Mouse (Mus musculus) embryonic facial prominence, embryonic 12.5 days (tissue): ENCODE results near the gene Retsat. TPM values are rescaled to one million over a fixed set of nuclear protein-coding genes. Genes with fewer than 3 reads are reported as not detected.

Experiments
- ATAC-seq: fragments of 200-750 bp; cut with Nextera tagmentation; 2 replicates; pipeline ENCODE4 v1.8.0; 2017; ENCODE audit not compliant: insufficient number of reproducible peaks, insufficient read depth, low FRiP score, low TSS enrichment
- H3K27ac ChIP-seq: fragments of 300-500 bp; sonication (generic); 2 replicates; pipeline ENCODE4 v1.5.1; 2016; ENCODE audit warnings: mild to moderate bottlenecking
- H3K27me3 ChIP-seq: fragments of 300-500 bp; sonication (generic); 2 replicates; pipeline ENCODE4 v1.6.1; 2016; ENCODE audit warnings: mild to moderate bottlenecking, moderate library complexity
- H3K36me3 ChIP-seq: fragments of 300-500 bp; sonication (generic); 2 replicates; pipeline ENCODE4 v1.6.1; 2016; ENCODE audit warnings: mild to moderate bottlenecking
- H3K4me1 ChIP-seq: fragments of 300-500 bp; sonication (generic); 2 replicates; pipeline ENCODE4 v1.6.1; 2016
- H3K4me2 ChIP-seq: fragments of 300-500 bp; sonication (generic); replicated peaks from 2 replicates; pipeline ENCODE4 v1.6.1; 2016; ENCODE audit warnings: mild to moderate bottlenecking, moderate library complexity
- H3K4me3 ChIP-seq: fragments of 300-500 bp; sonication (generic); 2 replicates; pipeline ENCODE4 v1.5.1; 2016; ENCODE audit warnings: mild to moderate bottlenecking
- H3K9ac ChIP-seq: fragments of 300-500 bp; sonication (generic); 2 replicates; pipeline ENCODE4 v1.6.1; 2016; ENCODE audit warnings: mild to moderate bottlenecking, moderate library complexity
- H3K9me3 ChIP-seq: fragments of 300-500 bp; sonication (generic); 2 replicates; pipeline ENCODE4 v1.6.1; 2016; ENCODE audit warnings: mild to moderate bottlenecking, moderate library complexity
- WGBS: fragments of 180-500 bp; shearing (Covaris S2); methylation state at CpG from one replicate; pipeline ENCODE4 v1.1.7; 2016; 5-methylcytosine and 5-hydroxymethylcytosine counted together
- polyA plus RNA-seq: library from polyadenylated mRNA; unstranded; fragments of >200 nt; fragmentation: Nextera tagmentation; extraction: Ambion mirVana; gene quantifications from 2 replicates; pipeline ENCODE4 v1.2.1, GENCODE M21; 2016

Gene Retsat
- polyA plus RNA-seq, 1 experiment from 2014 or later = 9.5 TPM

DNA sequence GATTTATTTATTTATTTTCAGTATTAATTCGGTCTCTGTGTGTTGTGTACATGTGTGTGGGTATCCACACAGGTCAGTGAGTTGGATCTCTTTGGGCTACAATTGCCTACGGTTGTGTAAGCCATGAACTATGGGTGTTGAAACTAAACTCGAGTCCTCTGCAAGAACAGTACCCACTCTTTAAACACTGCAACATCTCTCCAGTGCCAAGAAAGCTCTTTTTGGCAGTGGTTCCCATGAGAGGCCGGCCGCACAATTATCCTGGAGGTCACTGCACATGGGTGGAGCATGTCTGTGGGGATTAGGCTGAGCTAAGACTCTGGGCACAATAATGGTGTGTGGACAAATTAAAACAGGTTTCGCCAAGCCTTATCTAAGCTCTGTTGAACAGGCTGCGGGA lies 55.1 kb downstream of the Retsat start:
- Histone ChIP-seq H3K9ac (no peak overlapping the region), H3K4me1 (peaks cover 56% of the 10 kb centered on the region), H3K4me2 (no peak overlapping the region), H3K27me3 (no peaks in the 10 kb centered on the region), H3K27ac (peak overlapping the region; percentile 36), H3K4me3 (no peak overlapping the region), H3K36me3 (peaks cover 2% of the 10 kb centered on the region; the same call in 1 of the 2 replicates), H3K9me3 (no peaks in the 10 kb centered on the region)
- WGBS = 81% methylated on average over 7 of the region's 7 CpGs
- no peak for ATAC-seq

DNA sequence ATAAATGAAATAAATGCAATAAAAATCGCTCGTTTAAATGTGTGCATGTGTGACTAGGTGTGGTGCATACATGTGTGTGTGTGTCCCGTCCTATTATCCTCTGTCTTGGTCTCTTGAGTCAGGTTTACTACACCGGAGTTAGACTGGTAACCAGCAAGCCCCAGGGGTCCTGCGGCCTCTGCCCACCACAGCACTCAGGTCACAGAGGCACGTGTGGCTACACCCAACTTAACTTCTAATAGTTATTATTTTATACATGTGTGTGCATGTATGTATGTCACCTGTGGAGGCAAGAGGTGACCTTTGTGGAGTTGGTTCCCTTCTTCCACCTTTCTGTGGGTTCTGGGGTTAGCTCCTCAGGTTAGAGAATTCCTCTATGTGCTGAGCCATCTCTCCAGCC lies 56.1 kb downstream of the Retsat start:
- no peaks in the 10 kb centered on the region for H3K27me3 ChIP-seq
- peak overlapping the region; percentile 92 for H3K27ac ChIP-seq
- no peak for ATAC-seq
- 81% methylated on average over 6 of the region's 6 CpGs for WGBS
- no peak overlapping the region for H3K4me3 ChIP-seq
- peaks cover 2% of the 10 kb centered on the region; the same call in 1 of the 2 replicates for H3K36me3 ChIP-seq
- peaks cover 52% of the 10 kb centered on the region for H3K4me1 ChIP-seq
- no peak overlapping the region for H3K4me2 ChIP-seq
- no peaks in the 10 kb centered on the region for H3K9me3 ChIP-seq
- H3K9ac ChIP-seq = no peak overlapping the region

DNA sequence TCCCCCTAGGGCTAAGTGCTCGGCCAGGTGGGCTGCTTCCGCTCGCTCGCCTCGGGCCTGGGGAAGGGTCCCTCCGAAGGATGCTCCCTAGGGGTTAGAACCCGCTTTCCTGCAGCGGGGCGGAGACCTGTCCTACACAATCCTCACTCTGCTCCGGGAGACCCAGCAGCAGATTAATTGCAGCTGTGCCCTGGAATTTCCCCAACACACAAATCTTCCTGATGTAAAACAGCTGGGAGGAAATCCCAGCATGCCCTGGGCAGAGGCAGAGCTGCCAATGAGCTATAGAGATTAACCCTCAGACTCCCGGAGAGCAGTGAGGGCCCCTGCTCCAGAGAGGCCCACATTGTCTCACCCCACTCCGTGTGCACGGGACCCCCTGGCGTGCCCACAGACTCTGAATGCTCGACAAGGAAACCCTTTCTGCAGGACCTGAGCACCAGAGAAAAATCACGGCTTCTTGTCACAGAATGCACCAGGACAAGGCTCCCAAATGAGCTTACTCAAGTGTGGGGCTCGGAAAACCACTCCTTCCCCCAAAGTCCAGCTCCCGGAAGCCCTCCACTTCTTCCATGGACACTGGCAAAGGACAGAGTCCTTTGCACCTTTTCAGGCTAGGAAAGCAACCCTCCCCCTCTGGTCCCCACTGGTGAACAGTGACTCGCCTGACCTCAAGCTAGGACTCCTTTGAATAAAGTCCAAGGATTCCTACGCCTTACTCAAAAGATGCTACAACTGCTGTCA lies 57.2 kb downstream of the Retsat start:
- Histone ChIP-seq H3K9ac (no peak overlapping the region), H3K4me3 (peak overlapping the region; percentile 25), H3K4me2 (peak overlapping the region; percentile 47), H3K27ac (peak overlapping the region; percentile 92), H3K27me3 (no peaks in the 10 kb centered on the region), H3K9me3 (no peaks in the 10 kb centered on the region), H3K4me1 (peaks cover 57% of the 10 kb centered on the region), H3K36me3 (peaks cover 2% of the 10 kb centered on the region; the same call in 1 of the 2 replicates)
- WGBS = 7% methylated on average over 20 of the region's 20 CpGs
- peak; percentile 91 for ATAC-seq

DNA sequence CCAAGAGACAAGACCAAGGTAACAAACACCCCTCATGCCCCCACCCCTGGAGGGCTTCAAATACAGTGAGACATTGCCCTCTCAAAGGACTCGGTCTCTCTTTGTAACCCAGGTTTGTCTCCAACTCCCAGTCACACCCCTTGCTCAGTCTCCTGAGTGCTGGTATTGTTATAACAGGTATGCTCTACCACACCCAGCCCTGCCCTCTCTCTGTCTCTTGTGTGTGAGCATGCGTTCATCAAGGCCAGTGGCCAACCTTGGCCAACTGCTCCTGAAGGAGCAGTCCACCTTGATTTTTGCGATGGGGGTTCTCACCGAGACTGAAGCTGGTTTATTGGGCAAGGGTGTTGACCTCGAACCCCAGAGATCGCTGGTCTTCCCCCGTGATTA lies 57.8 kb downstream of the Retsat start:
- 73% methylated on average over 7 of the region's 7 CpGs for WGBS
- Histone ChIP-seq H3K27me3 (no peaks in the 10 kb centered on the region), H3K9me3 (no peaks in the 10 kb centered on the region), H3K4me3 (no peak overlapping the region), H3K9ac (no peak overlapping the region), H3K4me1 (peaks cover 59% of the 10 kb centered on the region), H3K4me2 (peak overlapping the region; percentile 47), H3K36me3 (peaks cover 2% of the 10 kb centered on the region; the same call in 1 of the 2 replicates), H3K27ac (peak overlapping the region; percentile 92)
- no peak for ATAC-seq

DNA sequence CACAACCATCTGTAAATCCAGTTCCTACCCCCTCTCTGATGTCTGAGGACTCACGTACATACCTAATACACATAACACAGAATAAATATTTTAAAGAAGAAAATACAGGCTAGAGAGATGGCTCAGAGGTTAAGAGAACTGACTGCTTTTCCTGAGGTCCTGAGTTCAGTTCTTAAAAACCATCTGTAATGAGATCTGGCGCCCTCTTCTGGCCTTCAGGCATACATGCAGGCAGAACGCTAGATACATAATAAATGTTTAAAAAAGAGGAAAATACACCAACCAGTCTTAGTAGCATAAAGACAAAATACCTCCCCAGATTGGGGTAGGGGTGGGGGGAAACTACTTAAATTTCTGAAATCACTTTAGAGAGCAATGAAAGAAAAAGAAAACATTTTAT lies 59.7 kb downstream of the Retsat start:
- H3K27me3 ChIP-seq = no peaks in the 10 kb centered on the region
- peaks cover 71% of the 10 kb centered on the region for H3K4me1 ChIP-seq
- no peak overlapping the region for H3K4me2 ChIP-seq
- WGBS = 57% methylated on average over 3 of the region's 3 CpGs
- H3K9ac ChIP-seq = no peak overlapping the region
- no peaks in the 10 kb centered on the region for H3K9me3 ChIP-seq
- H3K27ac ChIP-seq = 0 out of 2 replicates have a peak overlapping the region, but pooled peaks have one; percentile 41
- ATAC-seq = no peak
- H3K4me3 ChIP-seq = no peak overlapping the region
- no peaks in the 10 kb centered on the region for H3K36me3 ChIP-seq

Other genes starting within 250 kb of the Retsat start
- 8.9 and 9.7 TPM in 2 replicates for gene Tmem150a, start 243.0 kb upstream of the Retsat start, polyA plus RNA-seq
- gene Rnf181, start 231.5 kb upstream of the Retsat start, polyA plus RNA-seq = 80.2 and 88.0 TPM in 2 replicates
- 14.5 and 19.9 TPM in 2 replicates for gene Vamp5, start 218.0 kb upstream of the Retsat start, polyA plus RNA-seq
- gene Vamp8, start 207.8 kb upstream of the Retsat start, polyA plus RNA-seq = 90.7 and 98.1 TPM in 2 replicates
- 34.4 and 38.5 TPM in 2 replicates for gene Ggcx, start 184.2 kb upstream of the Retsat start, polyA plus RNA-seq
- gene Mat2a, start 158.9 kb upstream of the Retsat start, polyA plus RNA-seq = 387 and 404 TPM in 2 replicates
- gene Sh2d6, start 76.8 kb upstream of the Retsat start, polyA plus RNA-seq = not detected in 2 replicates
- 25.9 and 28.0 TPM in 2 replicates for gene Capg, start 54.1 kb upstream of the Retsat start, polyA plus RNA-seq
- gene Elmod3, start 62 bp upstream of the Retsat start, polyA plus RNA-seq = 14.2 and 16.4 TPM in 2 replicates
- gene Tgoln1, start 18.5 kb downstream of the Retsat start, polyA plus RNA-seq = 23.8 and 24.6 TPM in 2 replicates
- gene Tcf7l1, start 190.8 kb downstream of the Retsat start, polyA plus RNA-seq = 50.2 and 53.1 TPM in 2 replicates